Comparison of ENCODE assay signal across 12 mouse cellular contexts in the genomic region with DNA sequence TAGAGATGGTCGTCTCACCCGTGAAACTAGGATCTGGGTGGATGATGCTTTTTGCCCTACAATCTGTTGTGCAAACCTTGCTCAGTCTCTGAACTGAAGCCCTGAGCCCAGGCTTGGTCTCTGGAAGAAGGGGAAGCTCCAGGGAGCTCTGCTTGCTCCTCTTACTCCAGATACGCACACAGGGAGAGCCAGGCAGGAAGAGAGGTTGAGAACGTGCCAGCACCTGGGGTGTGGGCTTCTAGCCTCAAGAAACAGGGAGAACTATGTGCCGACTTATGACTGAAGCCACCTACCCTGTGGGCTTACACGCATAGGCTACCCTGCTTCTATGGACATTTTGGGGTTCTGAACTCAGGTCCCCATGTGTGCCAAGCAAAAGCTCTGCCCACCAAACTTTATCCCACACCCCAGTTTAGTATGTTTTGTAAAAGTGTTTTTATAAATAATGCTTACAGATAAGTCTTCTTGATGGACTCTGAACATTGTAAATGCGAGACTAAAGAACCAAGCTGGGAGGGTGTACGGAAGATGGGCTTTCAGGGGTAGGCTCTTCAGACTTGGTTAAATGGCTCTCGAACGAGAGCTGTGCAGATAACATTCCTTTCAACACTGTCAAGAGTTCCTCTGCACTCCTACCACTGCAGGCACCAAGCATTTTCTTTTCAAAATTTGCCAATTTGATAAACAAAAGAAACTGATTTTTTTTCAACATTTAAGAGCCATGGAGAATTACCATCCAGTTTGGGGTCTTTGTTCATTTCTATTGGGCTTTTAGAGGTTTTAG.
"Had no signal": no experiment of that assay in that cellular context is flagged by ENCODE, and none has a peak within 500 bp of the region (broad histone marks: within the 10 kb centered on the region; RNA-seq: fewer than 3 reads in every experiment).

No protein-coding gene starts in this region.

- H3K9me3 ChIP-seq: limb, embryonic 13.5 days; lung, embryonic 15.5 days; midbrain, embryonic 12.5 days; neural tube, embryonic 15.5 days had no signal

- H3K27ac ChIP-seq: limb, embryonic 13.5 days; lung, embryonic 15.5 days; midbrain, embryonic 12.5 days; neural tube, embryonic 15.5 days had no signal

- H3K27me3 ChIP-seq: limb, embryonic 13.5 days; lung, embryonic 15.5 days; neural tube, embryonic 15.5 days had no signal

- H3K9ac ChIP-seq: limb, embryonic 13.5 days; lung, embryonic 15.5 days; midbrain, embryonic 12.5 days; neural tube, embryonic 15.5 days had no signal

- H3K36me3 ChIP-seq: limb, embryonic 13.5 days; lung, embryonic 15.5 days; midbrain, embryonic 12.5 days; neural tube, embryonic 15.5 days had no signal

- H3K4me1 ChIP-seq: limb, embryonic 13.5 days; lung, embryonic 15.5 days; neural tube, embryonic 15.5 days had no signal

- DNase-seq: kidney, postnatal 25 days; left cerebral cortex, postnatal 4 days; lung, postnatal 14 days; right cerebral cortex, adult 18-20 months; right cerebral cortex, postnatal 25 days; thymus, postnatal 36 days had no signal

- H3K4me2 ChIP-seq: limb, embryonic 13.5 days; liver, embryonic 11.5 days; lung, embryonic 15.5 days; midbrain, embryonic 12.5 days; neural tube, embryonic 15.5 days had no signal

- H3K4me3 ChIP-seq: limb, embryonic 13.5 days; lung, embryonic 15.5 days; midbrain, embryonic 12.5 days; myocyte; neural tube, embryonic 15.5 days had no signal
